Mouse (Mus musculus) myocyte (in vitro differentiated cells): ENCODE data around the gene Gpm6b.

Experiments used
- MYOG ChIP-seq, 3 experiments: IDR thresholded peaks; one replicate each; pipeline ENCODE4 v1.6.1; 2011; ENCODE audit warnings: control low read depth in 2 of 3, low read depth in 2 of 3, mild to moderate bottlenecking in 2 of 3; ENCODE audit not compliant: insufficient read length in 2 of 3, control insufficient read depth in 1 of 3, insufficient read depth in 1 of 3
- POLR2A ChIP-seq: IDR thresholded peaks from one replicate; pipeline ENCODE4 v1.6.1; 2011; ENCODE audit warnings: low read depth, mild to moderate bottlenecking, control low read depth, moderate library complexity; ENCODE audit not compliant: insufficient read length
- USF1 ChIP-seq: IDR thresholded peaks from one replicate; pipeline ENCODE4 v1.6.1; 2011; ENCODE audit warnings: low read depth, mild to moderate bottlenecking, control low read depth, moderate library complexity

DNA sequence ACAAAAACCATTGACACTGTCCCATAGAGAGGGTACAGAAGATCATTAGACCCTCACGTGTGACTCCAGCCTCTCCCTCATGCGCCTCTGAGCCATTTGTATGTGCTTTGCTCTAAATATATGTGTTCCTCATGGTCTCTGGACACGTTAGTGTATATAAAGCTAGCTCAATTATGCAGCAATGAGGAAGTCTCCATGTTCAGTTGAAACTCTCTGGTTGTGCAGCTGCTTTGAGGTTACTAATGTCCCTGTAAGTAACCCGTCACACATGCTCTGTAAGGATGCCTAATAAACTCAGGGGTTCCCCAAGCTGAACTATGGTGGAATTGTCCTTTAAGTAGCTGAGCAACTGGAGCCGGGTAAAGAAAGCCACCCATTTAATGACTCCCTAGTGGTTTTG is 88.9 kb downstream of the Gpm6b start:
- no peak for TF ChIP-seq USF1
- no peak for TF ChIP-seq MYOG (IDR thresholded peaks at IDR 0.05; ENCODE audit: control insufficient read depth in 1 of 3, insufficient read depth in 1 of 3, insufficient read length in 2 of 3, low read depth in 2 of 3)
- no peak for TF ChIP-seq POLR2A
